Mouse (Mus musculus) embryonic facial prominence, embryonic 11.5 days (tissue): Measurements from ENCODE around the gene Ehbp1l1. TPM values are rescaled to one million over a fixed set of nuclear protein-coding genes. Genes with fewer than 3 reads are reported as not detected.
A peak's percentile ranks its signal among the peaks of the same experiment; 100 is the strongest.

Source experiments
- ATAC-seq: fragments of 200-750 bp; cut with Nextera tagmentation; replicated peaks from 2 replicates; pipeline ENCODE4 v1.8.0; 2017; ENCODE audit warnings: low read depth; ENCODE audit not compliant: insufficient number of reproducible peaks, low FRiP score, low TSS enrichment
- DNase-seq: peaks from one replicate; pipeline ENCODE4 v3.0.0-alpha.2; 2015; ENCODE audit warnings: low spot score
- H3K27ac ChIP-seq: fragments of 300-500 bp; sonication (generic); replicated peaks from 2 replicates; pipeline ENCODE4 v1.5.1; 2014; ENCODE audit warnings: mild to moderate bottlenecking, low read depth, low read length, control low read depth
- H3K27me3 ChIP-seq: fragments of 300-500 bp; sonication (generic); 2 replicates; pipeline ENCODE4 v1.6.1; 2014; ENCODE audit warnings: mild to moderate bottlenecking, low read length, moderate library complexity, mixed read lengths; ENCODE audit not compliant: control insufficient read depth, insufficient read depth
- H3K36me3 ChIP-seq: fragments of 300-500 bp; sonication (generic); replicated peaks from 2 replicates; pipeline ENCODE4 v1.6.1; 2014; ENCODE audit warnings: low read depth, mild to moderate bottlenecking, low read length, moderate library complexity, mixed read lengths; ENCODE audit not compliant: control insufficient read depth, insufficient read depth
- H3K4me1 ChIP-seq: fragments of 300-500 bp; sonication (generic); 2 replicates; pipeline ENCODE4 v1.6.1; 2014; ENCODE audit warnings: low read length, mixed read lengths; ENCODE audit not compliant: control insufficient read depth, insufficient read depth
- H3K4me2 ChIP-seq: fragments of 300-500 bp; sonication (generic); 2 replicates; pipeline ENCODE4 v1.6.1; 2014; ENCODE audit warnings: low read depth, mild to moderate bottlenecking, control low read depth, low read length, moderate library complexity
- H3K4me3 ChIP-seq: fragments of 300-500 bp; sonication (generic); 2 replicates; pipeline ENCODE4 v1.5.1; 2014; ENCODE audit warnings: low read depth, low read length, control low read depth
- H3K9ac ChIP-seq: fragments of 300-500 bp; sonication (generic); replicated peaks from 2 replicates; pipeline ENCODE4 v1.6.1; 2014; ENCODE audit warnings: mild to moderate bottlenecking, control low read depth, low read length
- H3K9me3 ChIP-seq: fragments of 300-500 bp; sonication (generic); replicated peaks from 2 replicates; pipeline ENCODE4 v1.6.1; 2016; ENCODE audit warnings: mild to moderate bottlenecking, low read length, inconsistent platforms, mixed read lengths; ENCODE audit not compliant: control insufficient read depth
- WGBS: fragments of 180-500 bp; shearing (Covaris S2); extraction: QIAGEN DNeasy Blood & Tissue Kit; methylation state at CpG from one replicate; pipeline ENCODE4 v1.1.7; 2014; 5-methylcytosine and 5-hydroxymethylcytosine counted together
- polyA plus RNA-seq: library from polyadenylated mRNA; unstranded; fragments of >200 nt; fragmentation: Nextera tagmentation; extraction: Ambion mirVana; gene quantifications from 2 replicates; pipeline ENCODE4 v1.2.1, GENCODE M21; 2014

Ehbp1l1 gene
- polyA plus RNA-seq, 1 experiment from 2014 or later: 4.5 TPM

GRCm38 (mm10) chr19:5742241-5742641 lies 16.1 kb upstream of the Ehbp1l1 start:
- DNase-seq (peak; percentile 45), ATAC-seq (peak; percentile 27; the same call in 1 of the 2 replicates)
- WGBS: under 1% methylated on average over 32 of the region's 32 CpGs
- Histone ChIP-seq H3K27ac (peak overlapping the region; percentile 28; the same call in 1 of the 2 replicates), H3K9ac (peak overlapping the region; percentile 90), H3K36me3 (no peaks in the 10 kb centered on the region), H3K4me2 (peak overlapping the region; percentile 99), H3K4me1 (peaks cover 14% of the 10 kb centered on the region), H3K9me3 (no peaks in the 10 kb centered on the region), H3K4me3 (peak overlapping the region; percentile 71), H3K27me3 (peaks cover 16% of the 10 kb centered on the region)

GRCm38 (mm10) chr19:5741641-5742240 lies 15.6 kb upstream of the Ehbp1l1 start:
- DNase-seq: peak; percentile 71
- under 1% methylated on average over 49 of the region's 55 CpGs for WGBS

GRCm38 (mm10) chr19:5740320-5741317 lies 14.5 kb upstream of the Ehbp1l1 start, which contains the start of gene Ltbp3:
Ltbp3 (plus strand) TSS chr19:5740904.
- DNase-seq (no peak), ATAC-seq (no peak)
- Histone ChIP-seq H3K9me3 (no peaks in the 10 kb centered on the region), H3K9ac (peak within 1 kb of the TSS; percentile 90), H3K27me3 (peaks cover 11% of the 10 kb centered on the region), H3K27ac (peak within 1 kb of the TSS; percentile 36; the same call in 1 of the 2 replicates), H3K36me3 (no peaks in the 10 kb centered on the region), H3K4me2 (peak within 1 kb of the TSS; percentile 99), H3K4me3 (peak within 1 kb of the TSS; percentile 71), H3K4me1 (peaks cover 5% of the 10 kb centered on the region; the same call in 1 of the 2 replicates)
- 13% methylated on average over 13 of the region's 14 CpGs for WGBS

More at GRCm38 (mm10) chr19:5741641-5742240, 15.6 kb upstream of the Ehbp1l1 start:
- peaks cover 13% of the 10 kb centered on the region for H3K27me3 ChIP-seq
- H3K4me1 ChIP-seq: peaks cover 14% of the 10 kb centered on the region
- H3K9me3 ChIP-seq: no peaks in the 10 kb centered on the region
- H3K4me2 ChIP-seq: peak overlapping the region; percentile 99
- peak overlapping the region; percentile 28; the same call in 1 of the 2 replicates for H3K27ac ChIP-seq
- H3K4me3 ChIP-seq: peak overlapping the region; percentile 71
- peak; percentile 42 for ATAC-seq
- no peaks in the 10 kb centered on the region for H3K36me3 ChIP-seq
- peak overlapping the region; percentile 90 for H3K9ac ChIP-seq

GRCm38 (mm10) chr19:5739446-5739845 lies 13.3 kb upstream of the Ehbp1l1 start:
- no peak for ATAC-seq
- 55% methylated on average over 2 of the region's 2 CpGs for WGBS

GRCm38 (mm10) chr19:5734325-5734724 lies 8.2 kb upstream of the Ehbp1l1 start:
- no peaks in the 10 kb centered on the region; the same call in 1 of the 2 replicates for H3K27me3 ChIP-seq
- H3K27ac ChIP-seq: no peak overlapping the region
- ATAC-seq (no peak), DNase-seq (no peak)
- H3K36me3 ChIP-seq: no peaks in the 10 kb centered on the region; the same call in 1 of the 2 replicates
- no peaks in the 10 kb centered on the region for H3K9me3 ChIP-seq
- WGBS: 77% methylated on average over 9 of the region's 9 CpGs
- H3K4me3 ChIP-seq: no peak overlapping the region
- peaks cover 4% of the 10 kb centered on the region; the same call in 1 of the 2 replicates for H3K4me1 ChIP-seq
- no peak overlapping the region for H3K9ac ChIP-seq
- no peak overlapping the region for H3K4me2 ChIP-seq

More at GRCm38 (mm10) chr19:5739446-5739845, 13.3 kb upstream of the Ehbp1l1 start:
- no peak overlapping the region for H3K9ac ChIP-seq
- H3K27me3 ChIP-seq: peaks cover 3% of the 10 kb centered on the region
- no peak overlapping the region for H3K27ac ChIP-seq
- H3K4me2 ChIP-seq: no peak overlapping the region
- no peak overlapping the region for H3K4me3 ChIP-seq
- DNase-seq: no peak
- H3K9me3 ChIP-seq: no peaks in the 10 kb centered on the region
- H3K4me1 ChIP-seq: peaks cover 4% of the 10 kb centered on the region; the same call in 1 of the 2 replicates
- no peaks in the 10 kb centered on the region for H3K36me3 ChIP-seq

GRCm38 (mm10) chr19:5731264-5731978 lies 5.3 kb upstream of the Ehbp1l1 start:
- H3K4me1 ChIP-seq: peaks cover 6% of the 10 kb centered on the region
- under 1% methylated on average over 47 of the region's 47 CpGs for WGBS
- ATAC-seq: peak; percentile 85

GRCm38 (mm10) chr19:5730314-5731186 lies 4.4 kb upstream of the Ehbp1l1 start:
- H3K9me3 ChIP-seq: no peaks in the 10 kb centered on the region
- peaks cover 10% of the 10 kb centered on the region for H3K4me1 ChIP-seq
- H3K9ac ChIP-seq: peak overlapping the region; percentile 77
- H3K4me3 ChIP-seq: peak overlapping the region; percentile 83
- WGBS: 75% methylated on average over 29 of the region's 29 CpGs
- DNase-seq: no peak
- H3K4me2 ChIP-seq: peak overlapping the region; percentile 95
- no peaks in the 10 kb centered on the region for H3K27me3 ChIP-seq
- ATAC-seq: no peak
- no peak overlapping the region for H3K27ac ChIP-seq
- no peaks in the 10 kb centered on the region; the same call in 1 of the 2 replicates for H3K36me3 ChIP-seq

More at GRCm38 (mm10) chr19:5731264-5731978, 5.3 kb upstream of the Ehbp1l1 start:
- H3K36me3 ChIP-seq: no peaks in the 10 kb centered on the region; the same call in 1 of the 2 replicates
- H3K4me3 ChIP-seq: peak overlapping the region; percentile 83
- DNase-seq: peak; percentile 98
- peak overlapping the region; percentile 95 for H3K4me2 ChIP-seq
- H3K27ac ChIP-seq: no peak overlapping the region
- H3K9ac ChIP-seq: peak overlapping the region; percentile 77
- no peaks in the 10 kb centered on the region for H3K9me3 ChIP-seq
- no peaks in the 10 kb centered on the region for H3K27me3 ChIP-seq
